In genomic region chr6:131388040-131389021, GRCm38 (mm10) we compare ENCODE assay signal across 8 mouse cellular contexts. TPM values are rescaled to one million over a fixed set of nuclear protein-coding genes. Genes with fewer than 3 reads are reported as not detected.
DNase-seq lines count a peak whose midpoint lies in the region; ATAC-seq and TF ChIP-seq lines count a peak whose summit lies in the region.

TSS of gene Ybx3 (minus strand) at chr6:131388476.

- H3K9ac ChIP-seq in forebrain, embryonic 15.5 days (replicated peaks), result peak within 1 kb of the TSS; percentile 80
- peak within 1 kb of the TSS; percentile 96 for H3K9ac ChIP-seq in liver, postnatal 0 days (replicated peaks)
- H3K9ac ChIP-seq in neural tube, embryonic 14.5 days (replicated peaks; ENCODE audit: low read depth, low read length), result peak within 1 kb of the TSS; percentile 85

- TF ChIP-seq POLR2A in testis, adult 2 months (IDR thresholded peaks at IDR 0.05; ENCODE audit: control insufficient read depth, low read depth, low read length), result no peak

- no peaks in the 10 kb centered on the region for H3K36me3 ChIP-seq in forebrain, embryonic 15.5 days
- no peaks in the 10 kb centered on the region for H3K36me3 ChIP-seq in liver, postnatal 0 days (replicated peaks; ENCODE audit: insufficient read depth, low read length)
- no peaks in the 10 kb centered on the region for H3K36me3 ChIP-seq in neural tube, embryonic 14.5 days (ENCODE audit: control insufficient read depth, insufficient read depth, low read length)
- H3K36me3 ChIP-seq in testis, adult 2 months (ENCODE audit: control insufficient read depth, insufficient read depth, low read length), result no peaks in the 10 kb centered on the region; the same call in none of the 2 replicates

- peak within 1 kb of the TSS; percentile 86 for H3K4me3 ChIP-seq in forebrain, embryonic 15.5 days
- peak within 1 kb of the TSS; percentile 78 for H3K4me3 ChIP-seq in liver, postnatal 0 days (ENCODE audit: low read depth, low read length)
- H3K4me3 ChIP-seq in neural tube, embryonic 14.5 days (ENCODE audit: low read depth, low read length), result peak within 1 kb of the TSS; percentile 86
- H3K4me3 ChIP-seq in testis, adult 2 months (ENCODE audit: control insufficient read depth, low read depth, low read length), result peak within 1 kb of the TSS; percentile 98

- TF ChIP-seq CTCF in liver, postnatal 0 days (IDR thresholded peaks at IDR 0.05; ENCODE audit: low read depth), result no peak
- TF ChIP-seq CTCF in testis, adult 2 months (IDR thresholded peaks at IDR 0.05; ENCODE audit: control insufficient read depth, insufficient read depth, insufficient replicate concordance, low read depth, low read length), result no peak

- intact Hi-C loops in heart, postnatal 14 days (cut with DNase I), result loop anchor here (2.0 kb wide), 1 partner anchor 30 kb away; no protein-coding TSS in a partner anchor

- DNase-seq in ES-CJ7 (ENCODE audit: low read depth, low spot score), result peak; percentile 88
- DNase-seq in cerebellum, adult 11 months, result peak; percentile 86
- peak; percentile 90 to 91 for DNase-seq in heart, postnatal 14 days
- peak; percentile 86 for DNase-seq in layer of hippocampus, adult 11-12 months (ENCODE audit: low spot score)
- peak; percentile 89 for DNase-seq in liver, postnatal 0 days

- H3K4me2 ChIP-seq in forebrain, embryonic 15.5 days (replicated peaks), result peak within 1 kb of the TSS; percentile 82
- H3K4me2 ChIP-seq in liver, postnatal 0 days (ENCODE audit: low read depth, low read length), result peak within 1 kb of the TSS; percentile 78
- peak within 1 kb of the TSS; percentile 90 for H3K4me2 ChIP-seq in neural tube, embryonic 14.5 days (ENCODE audit: low read depth, low read length)

- ATAC-seq in forebrain, embryonic 15.5 days (replicated peaks), result peak; percentile 94
- peak; percentile 79 for ATAC-seq in liver, postnatal 0 days
- peak; percentile 97 for ATAC-seq in neural tube, embryonic 14.5 days (ENCODE audit: low read depth)

- H3K27me3 ChIP-seq in forebrain, embryonic 15.5 days, result no peaks in the 10 kb centered on the region
- H3K27me3 ChIP-seq in liver, postnatal 0 days (ENCODE audit: insufficient read depth, low read length), result no peaks in the 10 kb centered on the region
- H3K27me3 ChIP-seq in neural tube, embryonic 14.5 days (ENCODE audit: control insufficient read depth, insufficient read depth, low read length), result no peaks in the 10 kb centered on the region
- no peaks in the 10 kb centered on the region for H3K27me3 ChIP-seq in testis, adult 2 months (ENCODE audit: control insufficient read depth, insufficient read depth, low read length)

- no peaks in the 10 kb centered on the region for H3K9me3 ChIP-seq in forebrain, embryonic 15.5 days
- H3K9me3 ChIP-seq in liver, postnatal 0 days (ENCODE audit: low read length), result no peaks in the 10 kb centered on the region
- no peaks in the 10 kb centered on the region for H3K9me3 ChIP-seq in neural tube, embryonic 14.5 days (ENCODE audit: control insufficient read depth, low read length)

- WGBS in forebrain, embryonic 15.5 days, result under 1% methylated on average over 67 of the region's 107 CpGs
- WGBS in liver, postnatal 0 days (ENCODE audit: insufficient replicate concordance), result 1% methylated on average over 75 of the region's 107 CpGs
- WGBS in neural tube, embryonic 14.5 days, result under 1% methylated on average over 49 of the region's 107 CpGs

- H3K4me1 ChIP-seq in forebrain, embryonic 15.5 days, result peaks cover 25% of the 10 kb centered on the region
- H3K4me1 ChIP-seq in liver, postnatal 0 days (ENCODE audit: insufficient read depth), result peaks cover under 1% of the 10 kb centered on the region
- H3K4me1 ChIP-seq in neural tube, embryonic 14.5 days (ENCODE audit: control insufficient read depth, insufficient read depth, low read length), result peaks cover 10% of the 10 kb centered on the region; the same call in 1 of the 2 replicates
- peaks cover 7% of the 10 kb centered on the region for H3K4me1 ChIP-seq in testis, adult 2 months (ENCODE audit: control insufficient read depth, insufficient read depth, low read length)

- H3K27ac ChIP-seq in forebrain, embryonic 15.5 days (replicated peaks), result peak within 1 kb of the TSS; percentile 87
- H3K27ac ChIP-seq in liver, postnatal 0 days (ENCODE audit: low read depth), result peak within 1 kb of the TSS; percentile 96
- H3K27ac ChIP-seq in neural tube, embryonic 14.5 days (ENCODE audit: low read depth, low read length), result peak within 1 kb of the TSS; percentile 70
- peak within 1 kb of the TSS; percentile 88 for H3K27ac ChIP-seq in testis, adult 2 months (ENCODE audit: control insufficient read depth, insufficient read depth, low read depth, low read length)

- no peak for TF ChIP-seq EP300 in liver, postnatal 0 days (IDR thresholded peaks at IDR 0.05; ENCODE audit: low read depth)

RNA-seq across cellular contexts. Expression of gene Ybx3, which starts in this region (rescaled TPM):
- polyA plus RNA-seq in forebrain, embryonic 15.5 days (2015; fragmentation: Nextera tagmentation; extraction: Ambion mirVana), result 19.5 and 20.8 TPM in 2 replicates
- 100 to 1,000 TPM; 210 to 214 TPM for total RNA-seq in heart, postnatal 14 days (2021)
- polyA plus RNA-seq in liver, postnatal 0 days (2015; fragmentation: Nextera tagmentation; extraction: Ambion mirVana), result 38.9 and 67.2 TPM in 2 replicates
- 26.0 and 27.1 TPM in 2 replicates for polyA plus RNA-seq in neural tube, embryonic 14.5 days (2014; fragmentation: Nextera tagmentation; extraction: Ambion mirVana)
- polyA plus RNA-seq in testis, adult 2 months (2012; rRNA removed), result 1,098 and 1,153 TPM in 2 replicates

Comparison
In these comparisons a context has a peak if more than half of its experiments do, and no peak if none do; other contexts are left out.
1. Peak in every context shown above with its lines: DNase-seq, ATAC-seq, H3K4me3 ChIP-seq and H3K27ac ChIP-seq.
2. RNA of gene Ybx3 (polyA plus RNA-seq): 1,098 to 1,153 TPM in testis, adult 2 months; 38.9 to 67.2 TPM in liver, postnatal 0 days, 26.0 to 27.1 TPM in neural tube, embryonic 14.5 days and 19.5 to 20.8 TPM in forebrain, embryonic 15.5 days; every median in the first group is over 10 times any median in the second.